21 mouse cellular contexts compared by ENCODE assay signal in genomic region chr8:86512131-86512792, GRCm38 (mm10).
DNase-seq lines count a peak whose midpoint lies in the region; ATAC-seq lines count a peak whose summit lies in the region.
"Had no signal": no experiment of that assay in that cellular context is flagged by ENCODE, and none has a peak within 500 bp of the region (broad histone marks: within the 10 kb centered on the region; RNA-seq: fewer than 3 reads in every experiment).

No protein-coding gene starts in this region.

- intact Hi-C loops in left cerebral cortex, postnatal 4 days (cut with DNase I), result no loop called here

- DNase-seq in left cerebral cortex, adult 18-20 months (ENCODE audit: low spot score in 2 of 2), result peak; percentile 14 to 19
- no peak for DNase-seq in left cerebral cortex, postnatal 4 days
- DNase-seq in right cerebral cortex, postnatal 25 days, result peak; percentile 33
- DNase-seq in right cerebral cortex, postnatal 4 days, result no peak
- DNase-seq in embryo, embryonic 11 days, result no peak
- DNase-seq: adrenal gland, postnatal 36 days; cerebellum, adult 11 months; heart, postnatal 36 days; kidney, adult 2 months; liver, embryonic 13.5 days; lung, adult 2 months; lung, postnatal 36 days; midbrain, embryonic 14.5 days; thymus, adult 2 months had no signal

- no peaks in the 10 kb centered on the region for H3K36me3 ChIP-seq in forebrain, embryonic 16.5 days (ENCODE audit: control insufficient read depth, insufficient read depth)
- no peaks in the 10 kb centered on the region for H3K36me3 ChIP-seq in forebrain, embryonic 12.5 days (replicated peaks)
- H3K36me3 ChIP-seq: heart, embryonic 15.5 days; liver, embryonic 13.5 days had no signal

- ATAC-seq in forebrain, embryonic 16.5 days, result no peak
- no peak for ATAC-seq in forebrain, embryonic 12.5 days (ENCODE audit: low FRiP score)
- ATAC-seq in megakaryocyte-erythroid progenitor cell, adult 5-6 weeks (replicated peaks; ENCODE audit: low FRiP score, low TSS enrichment, poor library complexity, severe bottlenecking), result no peak
- ATAC-seq: inflammation-experienced regulatory T-cells, adult 6 months had no signal

- H3K4me3 ChIP-seq in forebrain, embryonic 16.5 days (replicated peaks; ENCODE audit: low read length), result no peak overlapping the region
- no peak overlapping the region for H3K4me3 ChIP-seq in forebrain, embryonic 12.5 days (replicated peaks)
- H3K4me3 ChIP-seq: heart, embryonic 15.5 days; liver, embryonic 13.5 days; megakaryocyte, embryonic 14.5 days had no signal

- H3K27me3 ChIP-seq in forebrain, embryonic 16.5 days (replicated peaks; ENCODE audit: control insufficient read depth, insufficient read depth, low read length), result no peaks in the 10 kb centered on the region
- H3K27me3 ChIP-seq in forebrain, embryonic 12.5 days, result no peaks in the 10 kb centered on the region
- H3K27me3 ChIP-seq: heart, embryonic 15.5 days; liver, embryonic 13.5 days; megakaryocyte, embryonic 14.5 days had no signal

- no peak overlapping the region for H3K4me2 ChIP-seq in forebrain, embryonic 16.5 days (ENCODE audit: low read length)
- no peak overlapping the region for H3K4me2 ChIP-seq in forebrain, embryonic 12.5 days
- H3K4me2 ChIP-seq: heart, embryonic 15.5 days; hindbrain, embryonic 14.5 days; liver, embryonic 13.5 days had no signal

- H3K9ac ChIP-seq in forebrain, embryonic 16.5 days (replicated peaks; ENCODE audit: low read depth, low read length), result no peak overlapping the region
- H3K9ac ChIP-seq in forebrain, embryonic 12.5 days, result no peak overlapping the region
- H3K9ac ChIP-seq: heart, embryonic 15.5 days; hindbrain, embryonic 14.5 days; liver, embryonic 13.5 days had no signal

- H3K9me3 ChIP-seq in forebrain, embryonic 16.5 days (ENCODE audit: control insufficient read depth, low read length), result no peaks in the 10 kb centered on the region
- no peaks in the 10 kb centered on the region for H3K9me3 ChIP-seq in forebrain, embryonic 12.5 days
- H3K9me3 ChIP-seq: heart, embryonic 15.5 days; liver, embryonic 13.5 days had no signal

- H3K27ac ChIP-seq in forebrain, embryonic 16.5 days (ENCODE audit: low read length), result peak overlapping the region; percentile 37; the same call in 1 of the 2 replicates
- no peak overlapping the region for H3K27ac ChIP-seq in forebrain, embryonic 12.5 days
- H3K27ac ChIP-seq: heart, embryonic 15.5 days; hindbrain, embryonic 14.5 days; liver, embryonic 13.5 days had no signal

- 54% methylated on average over 10 of the region's 10 CpGs for WGBS in forebrain, embryonic 16.5 days
- 68% methylated on average over 10 of the region's 10 CpGs for WGBS in forebrain, embryonic 12.5 days

- H3K4me1 ChIP-seq in forebrain, embryonic 16.5 days (replicated peaks; ENCODE audit: control insufficient read depth, insufficient read depth, low read length), result peaks cover 4% of the 10 kb centered on the region; the same call in 1 of the 2 replicates
- no peaks in the 10 kb centered on the region for H3K4me1 ChIP-seq in forebrain, embryonic 12.5 days
- H3K4me1 ChIP-seq: heart, embryonic 15.5 days; liver, embryonic 13.5 days; megakaryocyte, embryonic 14.5 days had no signal

Comparison
In these comparisons a context has a peak if more than half of its experiments do, and no peak if none do; other contexts are left out.
1. DNase-seq: peak in left cerebral cortex, adult 18-20 months (2 of 2) and right cerebral cortex, postnatal 25 days (single experiment); none in left cerebral cortex, postnatal 4 days (single experiment), right cerebral cortex, postnatal 4 days (single experiment) and embryo, embryonic 11 days (single experiment).